Mouse (Mus musculus) hindlimb bud, embryonic 11.5 days (tissue): ENCODE results near the gene Chst8.

Source experiments
- DNase-seq: peaks from one replicate; pipeline ENCODE4 v3.0.0-alpha.2; 2012; ENCODE audit warnings: low read depth, low spot score; ENCODE audit errors: extremely low spot score

Gene Chst8

DNA sequence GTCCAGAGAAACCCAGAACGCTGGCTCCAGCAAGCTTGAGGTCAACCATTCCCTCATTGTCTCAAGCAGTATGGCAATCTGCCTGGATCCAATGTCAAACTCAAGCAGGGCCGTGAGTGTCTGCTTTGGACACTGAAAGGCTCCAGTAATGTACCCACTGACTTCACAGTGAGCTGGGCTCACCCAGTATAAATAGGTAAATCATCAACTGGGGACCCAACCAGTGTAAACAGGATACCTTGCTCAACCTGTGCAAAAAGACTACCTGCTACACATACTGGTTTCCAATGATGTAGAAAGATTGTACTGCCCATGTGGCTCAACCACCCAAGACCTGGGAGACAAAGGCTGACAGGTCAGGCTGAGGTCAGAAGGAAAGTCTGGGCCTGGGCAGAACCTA, 7.5 kb downstream of the Chst8 start:
- no peak for DNase-seq

DNA sequence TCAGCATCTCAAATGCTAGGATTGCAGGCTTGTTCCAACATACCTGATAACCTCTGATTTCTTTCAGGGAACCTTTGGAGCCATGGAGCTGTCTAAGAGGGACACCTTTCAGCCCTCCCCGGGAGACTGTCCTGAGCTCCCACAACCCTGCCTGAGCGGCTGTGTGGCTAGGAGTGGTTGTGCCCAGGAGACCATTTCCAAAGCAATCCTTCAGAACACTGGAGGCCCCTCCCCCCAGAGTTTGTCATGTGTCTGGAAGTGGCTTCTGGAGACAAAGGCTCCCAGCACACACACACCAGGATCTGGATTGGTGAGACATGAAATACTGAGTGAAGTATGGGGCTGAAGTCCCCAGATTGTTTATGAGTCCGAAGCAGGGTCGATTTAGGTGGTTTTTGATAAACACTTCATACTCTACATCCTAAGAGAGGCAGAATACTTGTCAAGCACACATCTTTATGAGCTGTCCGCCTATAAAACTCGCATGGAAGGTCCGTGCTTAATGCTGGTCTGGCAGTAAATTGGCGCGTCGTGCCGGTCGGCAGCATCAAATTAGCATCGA, 12.5 kb downstream of the Chst8 start:
- DNase-seq: no peak

DNA sequence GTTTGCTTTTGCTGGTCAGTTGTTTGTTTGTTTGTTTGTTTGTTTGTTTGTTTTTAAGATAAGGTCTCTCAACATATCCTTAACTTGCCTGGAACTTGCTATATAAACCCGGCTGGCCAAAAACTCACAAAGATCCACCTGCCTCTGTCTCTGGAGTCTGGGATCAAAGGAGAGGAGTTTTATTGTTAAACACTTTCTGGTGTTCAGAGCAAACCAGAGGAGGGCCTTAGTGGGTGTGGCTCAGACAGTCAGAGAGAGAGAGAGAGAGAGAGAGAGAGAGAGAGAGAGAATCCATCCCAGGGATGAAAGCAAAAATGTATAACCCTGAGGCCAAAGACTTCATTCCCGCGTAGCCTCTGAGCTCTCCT, 13.1 kb downstream of the Chst8 start:
- no peak for DNase-seq

DNA sequence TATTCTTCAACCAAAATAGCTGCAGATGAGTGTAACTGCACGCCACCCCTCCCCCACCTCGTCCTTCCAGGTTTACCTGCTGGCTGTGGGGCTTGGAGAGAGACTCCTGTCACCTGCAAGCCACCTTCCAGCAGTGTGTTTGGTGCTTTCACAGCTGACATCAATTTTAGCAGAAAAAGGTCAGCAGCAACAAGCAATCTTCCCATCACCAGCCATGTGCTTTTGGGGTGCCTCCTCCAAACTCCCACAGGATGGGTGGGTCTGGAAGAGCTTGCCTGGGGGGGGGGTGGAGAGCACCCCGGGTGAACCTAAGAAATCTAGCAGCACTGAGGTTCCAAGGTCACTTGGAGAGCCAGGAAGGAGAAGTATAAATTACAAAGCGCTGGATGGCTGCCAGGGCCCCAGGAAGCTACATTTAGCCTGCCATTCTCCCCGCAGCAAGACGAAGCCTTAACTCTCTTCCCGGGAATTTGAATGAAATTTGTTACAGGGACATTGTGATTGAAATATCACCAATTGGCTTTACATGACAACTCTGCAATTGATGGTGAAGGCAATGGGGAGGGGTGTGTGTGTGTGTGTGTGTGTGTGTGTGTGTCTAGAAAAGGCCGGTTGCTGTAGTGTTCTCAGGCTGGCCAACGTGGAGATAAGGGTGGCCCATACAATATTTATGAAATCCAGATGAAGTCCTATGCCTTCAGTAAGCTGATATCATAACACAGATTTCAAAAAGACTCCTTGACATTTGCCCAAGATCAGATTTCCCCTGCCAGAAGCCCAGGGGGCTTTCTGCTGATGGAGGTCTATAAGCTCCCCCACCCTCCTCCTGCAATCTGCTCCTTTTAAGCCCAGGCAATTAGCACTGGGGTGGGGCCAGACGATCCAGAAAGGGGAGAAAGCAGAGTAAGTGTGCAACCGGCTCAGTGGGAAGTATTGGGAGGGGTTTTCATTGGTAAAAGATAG, 13.8 kb downstream of the Chst8 start:
- no peak for DNase-seq

DNA sequence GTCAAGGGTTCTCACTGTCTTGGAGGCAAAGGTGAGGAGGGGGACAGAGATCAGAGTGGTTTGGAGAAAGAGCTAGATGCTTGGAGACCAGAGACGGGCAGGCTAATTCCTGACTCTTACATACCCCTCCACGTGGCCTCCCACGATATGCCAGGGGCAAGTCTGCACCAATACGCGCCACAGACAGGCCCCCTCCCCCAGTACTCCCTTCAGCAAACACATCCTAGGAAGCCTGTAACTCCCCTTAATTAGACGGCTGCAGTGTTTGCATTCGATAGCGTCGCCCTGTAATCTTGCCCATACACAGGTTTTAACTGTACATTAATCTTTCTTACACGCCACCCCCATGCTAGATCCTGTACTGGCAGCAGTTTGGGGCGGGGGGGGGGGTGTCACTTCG, 14.5 kb downstream of the Chst8 start:
- DNase-seq: no peak

DNA sequence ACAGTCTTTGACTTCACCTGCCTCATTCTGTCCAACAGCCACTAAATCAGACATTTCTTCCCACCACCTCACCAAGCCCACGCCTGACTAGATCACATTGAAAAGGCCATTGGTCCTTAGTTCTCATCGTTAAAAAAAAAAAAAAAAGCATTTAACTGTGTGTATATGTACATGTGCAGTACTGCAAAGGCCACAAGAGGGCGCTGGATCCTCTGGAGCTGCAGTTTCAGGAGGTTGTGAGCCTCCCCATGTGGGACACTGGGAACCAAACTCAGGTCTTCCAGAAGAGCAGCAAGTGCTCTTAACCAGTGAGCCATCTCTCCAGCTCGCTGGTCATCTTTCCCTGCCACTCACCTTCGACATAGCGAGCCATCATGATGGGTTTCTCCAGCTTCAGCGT, 22.1 kb downstream of the Chst8 start:
- DNase-seq: no peak

DNA sequence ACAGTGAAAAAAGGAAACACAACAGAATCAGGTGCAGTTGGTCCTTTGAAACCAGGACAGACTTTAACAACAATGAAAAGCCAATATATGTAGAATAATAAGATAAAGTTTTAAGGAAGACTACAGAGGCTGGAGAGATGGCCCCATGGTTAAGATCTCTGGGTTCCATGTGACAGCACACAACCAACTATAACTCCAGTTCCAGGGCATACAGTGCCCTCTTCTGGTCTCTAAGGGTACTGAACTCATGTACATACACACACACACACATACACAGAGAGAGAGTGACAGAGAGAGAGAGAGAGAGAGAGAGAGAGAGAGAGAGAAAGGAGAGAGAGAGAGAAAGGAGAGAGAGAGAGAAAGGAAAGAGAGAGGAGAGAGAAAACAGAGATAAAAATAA, 25.3 kb downstream of the Chst8 start:
- no peak for DNase-seq

DNA sequence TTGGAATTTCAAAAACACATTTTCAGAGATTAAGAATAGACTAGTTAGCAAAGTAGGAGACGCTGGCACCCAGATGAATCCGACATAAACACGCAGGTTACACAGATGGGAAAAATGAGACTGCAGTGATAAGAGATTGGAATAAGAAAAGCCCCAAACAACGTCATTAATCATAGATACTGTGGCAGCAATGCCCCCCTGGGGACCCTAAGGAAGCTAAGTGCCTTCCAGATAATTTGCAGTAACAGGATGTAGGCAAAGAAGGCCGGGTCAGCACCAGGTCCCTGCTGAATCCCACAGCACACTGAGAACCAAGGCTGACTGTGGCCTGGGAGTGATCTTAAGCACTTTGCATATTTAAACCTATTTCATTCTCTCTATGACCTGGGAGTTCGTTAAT, 27.5 kb downstream of the Chst8 start:
- no peak for DNase-seq

DNA sequence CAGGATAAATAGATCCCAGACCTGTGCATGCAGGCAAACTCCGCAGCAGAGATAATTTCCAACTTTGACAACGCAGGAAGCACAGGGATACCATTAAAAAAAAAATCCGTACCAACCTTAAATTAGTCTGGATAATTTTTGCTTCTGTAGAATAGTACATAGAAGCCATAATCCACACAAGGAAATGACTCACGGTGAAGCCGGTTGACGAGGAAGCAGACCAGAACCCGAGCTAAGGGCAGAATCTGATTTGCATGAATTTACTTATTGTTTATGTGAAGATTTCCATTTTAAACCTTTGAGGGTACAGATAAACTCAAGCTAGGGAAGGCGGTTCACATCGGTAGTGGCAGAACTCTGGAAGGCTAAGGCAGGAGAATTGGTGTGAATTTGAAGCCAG, 28.0 kb downstream of the Chst8 start:
- no peak for DNase-seq

DNA sequence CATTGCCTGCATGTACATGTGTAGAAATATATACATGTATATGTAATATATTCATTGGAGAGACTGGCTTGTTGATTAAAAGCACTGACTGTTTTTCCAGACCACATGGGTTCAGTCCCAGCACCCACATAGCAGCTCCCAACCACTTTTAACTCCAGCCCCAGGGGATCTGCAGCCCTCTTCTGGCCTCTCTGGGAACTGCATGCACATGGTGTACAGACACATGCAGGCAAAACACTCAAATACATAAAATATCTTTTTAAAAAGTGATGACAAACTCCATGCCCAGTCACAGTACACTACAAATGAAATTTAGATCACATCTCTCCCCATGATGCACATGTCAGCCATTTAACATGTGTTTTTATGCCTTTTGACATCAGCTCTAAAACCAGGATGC, 30.5 kb downstream of the Chst8 start:
- no peak for DNase-seq

DNA sequence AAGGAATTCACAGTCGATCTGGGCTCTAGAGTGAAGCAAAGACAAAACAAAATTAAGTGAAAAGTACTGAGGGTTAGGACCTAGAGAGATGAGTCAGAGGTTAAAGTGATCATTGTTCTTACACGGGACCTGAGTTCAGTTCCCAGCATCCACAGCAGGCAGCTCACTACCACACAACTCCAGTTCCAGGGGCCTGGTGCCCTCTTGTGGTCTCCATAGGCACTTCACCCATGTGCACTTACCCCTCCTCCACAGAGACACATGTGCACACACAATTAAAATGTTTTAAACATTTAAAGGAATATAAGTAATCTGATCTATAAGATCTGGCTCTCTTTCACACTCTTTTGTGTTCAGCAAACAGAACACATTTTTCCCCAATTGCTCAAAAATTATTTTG, 31.3 kb downstream of the Chst8 start:
- DNase-seq: no peak

DNA sequence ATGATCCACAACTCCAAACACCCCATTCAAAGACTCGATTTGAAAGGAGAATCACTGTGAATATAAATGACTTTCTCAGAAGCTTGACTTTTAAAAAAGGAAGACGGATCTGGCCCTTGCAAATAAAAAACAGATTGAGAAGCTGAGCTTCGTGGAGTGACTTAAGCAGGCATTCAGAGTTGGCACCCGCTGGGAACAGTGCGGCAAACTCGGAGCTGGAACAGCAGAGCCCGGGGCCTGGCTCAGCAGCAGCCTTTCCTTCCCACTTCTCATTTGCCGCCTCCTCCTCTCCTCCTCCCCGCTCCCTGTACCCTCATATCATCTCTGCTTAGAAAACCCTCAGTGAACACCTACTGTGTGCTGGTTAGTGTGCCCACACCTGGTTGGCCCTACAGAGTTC, 34.1 kb downstream of the Chst8 start:
- DNase-seq: no peak

DNA sequence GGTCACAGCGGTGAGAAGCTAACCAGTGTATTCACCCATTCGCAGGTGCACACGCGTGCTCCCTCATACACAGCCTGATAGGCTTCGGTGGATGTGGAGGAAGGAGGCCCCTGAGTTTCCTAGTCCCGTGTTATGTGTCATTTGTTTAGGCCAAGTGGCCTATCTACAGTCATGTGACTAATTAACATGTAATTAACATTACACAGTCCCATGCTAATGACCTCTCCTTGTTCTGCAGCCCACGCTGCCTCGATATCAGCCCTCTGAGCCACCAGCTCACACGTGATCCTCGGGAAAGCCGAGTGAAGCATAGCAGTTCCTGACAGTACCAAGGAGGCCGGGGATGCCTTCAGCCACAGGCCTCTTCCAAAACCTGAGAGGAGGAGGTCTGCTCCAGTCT, 36.9 kb downstream of the Chst8 start:
- no peak for DNase-seq

DNA sequence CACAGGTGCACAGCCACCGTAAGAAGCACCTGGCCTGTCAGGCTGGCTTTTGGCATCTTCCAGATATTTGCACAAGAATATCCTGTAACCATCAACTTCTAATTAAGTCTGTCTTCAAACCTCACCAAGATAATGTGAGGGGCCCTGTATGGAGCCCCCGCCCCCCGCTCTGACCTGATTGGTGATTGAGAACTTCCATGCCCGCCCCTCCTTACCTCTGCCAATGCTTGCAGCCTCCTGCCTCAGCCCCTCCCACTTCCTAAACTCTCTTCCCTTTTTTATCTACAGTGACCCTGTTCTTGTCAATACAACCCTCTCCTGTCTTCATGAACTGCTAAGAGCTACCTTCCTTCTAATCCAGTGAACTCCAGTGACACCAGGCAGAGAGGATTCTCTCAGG, 37.6 kb downstream of the Chst8 start:
- DNase-seq: no peak

DNA sequence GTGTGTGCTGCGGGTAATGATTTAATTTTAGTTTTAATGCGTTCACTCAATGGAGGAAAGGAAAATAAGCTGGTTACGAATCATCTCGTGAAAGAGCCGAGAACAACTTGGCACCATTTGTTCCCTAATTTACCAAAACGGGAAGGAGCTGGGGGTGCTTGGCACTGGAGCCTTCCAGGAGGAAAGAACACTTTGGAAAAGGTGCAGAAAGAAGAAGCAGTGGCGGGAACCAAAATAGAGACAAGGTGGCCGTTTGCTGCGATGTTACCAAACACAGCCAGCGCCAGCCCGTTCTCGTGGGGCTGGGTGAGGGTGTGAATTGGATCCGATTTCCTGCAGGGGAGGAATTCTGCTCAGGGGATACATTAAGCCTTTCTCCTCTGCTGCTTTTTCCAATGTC, 38.5 kb downstream of the Chst8 start:
- no peak for DNase-seq

DNA sequence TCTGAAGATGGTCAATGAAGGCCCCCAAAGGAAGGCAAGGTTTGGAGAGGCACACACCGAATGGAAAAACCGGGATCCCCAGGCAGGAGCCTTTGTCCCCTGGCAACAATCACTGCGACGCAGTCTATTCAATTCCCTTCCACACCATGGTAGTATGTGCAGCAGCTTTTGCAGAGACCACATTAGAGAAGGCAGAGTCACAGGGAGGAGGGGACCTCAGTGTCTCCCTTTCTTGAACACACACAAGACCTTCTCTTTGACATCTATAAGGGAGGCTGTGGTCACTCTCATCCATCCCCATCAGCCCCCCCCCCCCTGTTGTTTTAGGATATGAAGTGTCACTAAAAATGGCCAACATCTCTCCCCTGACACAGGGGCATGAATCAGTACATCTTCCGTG, 39.2 kb downstream of the Chst8 start:
- DNase-seq: no peak

DNA sequence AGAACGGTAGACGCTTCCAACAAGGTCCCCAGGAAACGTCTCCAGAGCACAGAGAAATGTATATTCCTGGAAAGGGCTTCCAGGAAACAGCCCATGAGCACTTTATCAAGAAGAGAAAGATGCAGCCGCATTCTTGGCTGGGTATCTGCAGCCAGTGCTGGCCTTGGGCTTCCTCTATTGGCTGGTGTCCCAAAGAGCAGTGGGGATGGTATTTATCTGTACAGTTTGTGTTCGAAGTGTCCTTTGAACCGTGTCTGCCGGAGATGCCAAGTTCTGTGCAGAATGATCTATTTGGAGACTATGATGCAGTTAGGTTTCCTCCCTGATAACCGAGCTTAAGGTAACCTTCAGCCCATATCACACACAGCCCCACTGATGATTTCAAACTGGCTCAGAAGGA, 43.0 kb downstream of the Chst8 start:
- DNase-seq: no peak

DNA sequence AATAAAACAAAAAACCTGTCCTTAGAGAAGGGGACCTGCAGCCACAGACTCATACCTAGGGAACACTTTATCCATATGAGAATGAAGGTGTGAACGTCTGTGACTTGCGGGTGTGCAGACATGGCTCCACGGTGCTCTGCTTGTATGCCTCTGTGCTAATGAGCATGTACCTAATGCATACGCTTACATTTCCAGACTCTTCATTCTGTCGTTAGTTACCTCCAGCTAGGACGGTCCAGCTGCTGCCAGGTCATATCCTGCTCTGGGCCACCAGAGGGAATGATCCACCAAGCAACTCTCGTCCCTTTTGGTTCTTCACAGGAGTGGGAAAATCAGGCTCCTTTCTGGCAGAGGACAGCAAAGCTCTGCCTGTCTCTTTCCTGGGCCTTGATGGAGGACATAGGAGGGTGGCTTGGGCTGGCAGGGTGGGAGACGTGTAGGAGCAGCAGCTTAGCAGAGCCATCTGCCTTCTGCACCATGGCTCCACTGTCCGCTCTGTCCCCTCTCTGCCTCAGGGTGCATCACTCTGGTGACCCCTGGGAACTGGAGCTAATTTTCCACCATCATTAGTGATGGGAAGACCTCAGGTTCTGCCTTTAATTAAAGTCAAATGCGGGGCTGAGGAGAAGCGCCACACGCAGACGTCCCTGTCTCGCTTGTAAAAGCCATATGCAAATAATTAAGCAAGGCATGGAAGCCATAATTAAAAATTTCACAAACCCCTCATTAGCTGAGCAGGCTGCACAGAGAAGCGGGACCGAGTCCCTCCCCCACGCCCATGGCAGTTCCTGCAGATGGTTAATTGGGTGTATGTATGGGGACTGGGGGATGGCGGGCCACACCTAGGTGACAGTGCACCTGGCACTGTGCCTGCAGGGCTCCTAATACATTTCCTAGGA, 48.0 kb downstream of the Chst8 start:
- DNase-seq: no peak

DNA sequence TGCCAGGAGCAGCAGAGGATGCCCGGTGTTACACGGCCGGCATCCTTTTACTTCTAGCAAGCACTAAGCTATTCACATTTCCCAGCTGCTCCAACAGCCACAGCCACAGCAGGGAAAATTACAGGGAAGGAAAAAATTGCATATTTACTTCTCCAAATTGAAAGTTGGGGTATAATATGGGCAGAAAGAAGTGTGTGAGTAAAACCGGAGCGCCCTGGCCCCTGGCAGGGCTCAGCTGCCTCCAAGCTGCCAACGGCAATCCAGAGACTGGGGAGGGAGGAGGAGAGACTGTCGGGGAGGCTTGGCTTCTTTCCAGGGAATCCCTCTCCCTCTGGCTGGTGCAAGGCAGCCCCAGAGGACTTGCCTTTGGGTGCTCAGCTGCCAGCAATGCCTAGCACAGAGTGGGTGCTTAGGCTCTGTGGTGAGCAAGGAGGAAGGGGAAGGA, 53.1 kb downstream of the Chst8 start:
- DNase-seq: no peak

DNA sequence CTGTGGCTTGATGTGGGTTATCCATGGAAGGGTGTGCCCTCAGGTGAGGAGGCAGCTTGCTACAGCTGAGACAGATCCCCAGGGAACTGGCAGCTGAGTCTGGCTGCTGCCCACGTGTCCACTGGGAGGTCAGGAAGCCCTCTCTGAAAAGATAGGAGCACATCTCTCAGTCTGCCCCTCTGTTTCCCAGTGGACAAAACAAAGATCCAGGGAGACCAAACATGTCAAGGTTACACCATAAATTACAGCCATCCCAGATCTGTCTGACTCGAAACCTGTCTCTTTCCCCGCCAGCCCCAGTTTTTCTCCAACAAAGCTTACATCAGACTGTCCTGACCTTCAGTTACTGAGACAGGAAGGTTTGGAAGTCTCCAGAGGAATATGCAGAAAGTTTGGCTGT, 53.8 kb downstream of the Chst8 start:
- DNase-seq: no peak

DNA sequence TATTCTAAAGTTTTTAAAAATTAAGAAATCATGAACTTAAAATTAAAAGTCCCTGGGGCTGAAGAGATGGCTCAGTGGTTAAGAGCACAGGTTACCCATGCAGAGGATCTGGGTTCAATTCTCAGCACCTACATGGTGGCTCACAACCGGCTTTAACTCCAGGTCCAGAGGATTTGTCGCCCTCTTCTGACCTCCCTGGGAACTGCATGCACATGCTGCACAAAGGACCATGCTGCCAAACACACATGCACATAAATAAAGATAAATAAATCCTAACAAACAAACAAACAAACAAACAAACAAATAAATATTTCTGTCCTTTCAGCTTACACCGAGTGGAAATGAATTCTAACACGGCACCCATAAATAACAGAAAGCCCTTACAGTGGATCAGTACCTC, 55.0 kb downstream of the Chst8 start:
- no peak for DNase-seq
